Mouse (Mus musculus): Measurements from ENCODE around the gene Etl4.

Gene Etl4

DNA sequence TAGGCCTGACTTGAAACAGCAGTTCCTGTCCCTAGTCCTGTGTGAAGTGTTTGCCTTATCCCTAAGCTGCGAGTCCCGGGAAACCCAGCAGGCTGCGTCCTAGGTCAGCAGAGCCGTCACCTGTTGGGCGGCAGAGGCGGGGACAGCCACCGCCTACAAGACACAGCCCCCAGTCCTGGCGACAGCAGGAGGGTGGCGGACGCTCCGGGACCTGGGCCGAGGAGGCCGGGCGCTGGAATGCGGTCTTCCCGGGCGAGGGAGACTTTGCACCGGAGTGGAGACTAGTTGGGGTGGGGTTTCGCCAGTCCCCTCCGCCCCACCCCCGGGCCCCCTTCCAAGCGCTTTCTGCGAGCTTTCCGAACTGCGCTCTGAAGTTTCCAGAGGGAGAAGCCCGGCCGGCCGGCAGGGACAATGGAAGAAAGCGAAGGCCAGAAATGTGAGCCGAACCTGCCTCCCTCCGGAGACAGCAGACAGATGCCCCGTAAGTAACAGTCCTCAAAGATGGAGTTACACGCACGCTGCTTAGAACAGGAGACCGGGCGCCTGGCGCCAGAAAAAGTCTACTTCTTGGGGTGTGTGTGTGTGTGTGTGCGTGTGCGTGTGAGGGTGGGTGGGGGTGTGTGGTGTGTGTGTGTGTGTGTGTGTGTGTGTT, 610.0 kb downstream of the Etl4 start:
- no peak for DNase-seq (ENCODE audit: low read depth, low spot score)

DNA sequence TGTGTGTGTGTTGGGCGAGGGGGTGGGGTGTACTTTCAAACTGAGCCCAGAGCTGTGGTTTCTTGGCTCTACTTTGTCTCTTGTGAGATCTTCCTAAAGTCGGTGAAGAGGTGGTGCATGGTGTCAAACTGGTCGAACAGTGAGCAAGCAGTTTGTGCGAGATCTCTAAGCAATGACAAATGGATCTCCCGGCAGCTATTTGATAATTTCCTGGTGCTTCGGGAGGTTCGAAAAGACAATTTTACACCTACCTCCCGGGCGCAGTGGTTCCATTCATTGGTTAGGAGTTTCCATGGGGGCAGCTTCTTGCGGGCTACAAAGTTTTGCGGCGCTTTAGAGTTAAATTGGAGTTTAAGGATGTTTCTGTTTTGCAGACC, 610.5 kb downstream of the Etl4 start:
- DNase-seq (ENCODE audit: low read depth, low spot score): no peak

DNA sequence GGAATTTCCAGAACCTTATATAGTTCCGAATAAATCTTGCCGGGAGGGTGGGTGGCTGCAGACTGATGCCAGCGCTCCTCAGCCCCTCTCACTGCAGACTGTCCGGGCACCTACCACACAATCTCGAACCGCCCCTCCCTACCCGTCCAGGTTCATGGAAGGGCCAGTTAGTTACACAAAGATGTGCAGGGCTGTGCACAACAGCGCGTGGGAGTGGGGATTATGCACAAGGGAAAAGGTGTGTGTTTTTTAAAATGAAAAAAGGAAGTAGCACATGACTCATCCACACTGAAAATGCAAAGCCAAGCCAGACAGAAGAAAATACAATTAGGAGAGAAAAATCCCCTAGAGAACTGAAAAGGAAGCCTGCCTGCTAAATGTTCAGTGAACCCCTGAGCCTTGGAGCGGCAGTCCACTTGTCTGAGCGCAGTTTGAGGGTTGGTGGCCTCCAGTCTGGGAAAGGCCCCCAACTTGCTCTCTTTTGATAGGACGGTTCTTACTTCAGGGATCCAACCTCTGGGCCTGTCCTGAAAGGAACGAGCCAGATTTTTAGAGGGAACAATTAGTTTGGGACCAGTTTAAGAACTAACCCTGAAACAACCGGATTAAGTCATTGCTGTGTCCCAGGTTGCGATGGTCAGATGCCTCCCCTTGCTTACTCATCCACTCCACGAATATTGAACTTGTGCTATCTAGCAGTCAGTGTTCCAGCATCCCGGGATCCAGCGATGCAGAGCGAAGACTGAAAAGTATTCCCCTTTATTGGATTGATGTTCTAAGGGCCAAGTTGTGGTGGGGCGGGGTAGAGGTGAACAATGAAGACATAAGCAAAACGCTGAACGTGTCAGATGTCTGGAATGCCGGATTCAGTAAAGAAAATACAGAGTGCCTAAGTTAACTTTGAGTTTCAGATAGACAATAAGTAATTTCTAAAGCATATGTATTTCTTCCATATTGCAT, 611.3 kb downstream of the Etl4 start:
- DNase-seq (ENCODE audit: low read depth, low spot score): no peak

DNA sequence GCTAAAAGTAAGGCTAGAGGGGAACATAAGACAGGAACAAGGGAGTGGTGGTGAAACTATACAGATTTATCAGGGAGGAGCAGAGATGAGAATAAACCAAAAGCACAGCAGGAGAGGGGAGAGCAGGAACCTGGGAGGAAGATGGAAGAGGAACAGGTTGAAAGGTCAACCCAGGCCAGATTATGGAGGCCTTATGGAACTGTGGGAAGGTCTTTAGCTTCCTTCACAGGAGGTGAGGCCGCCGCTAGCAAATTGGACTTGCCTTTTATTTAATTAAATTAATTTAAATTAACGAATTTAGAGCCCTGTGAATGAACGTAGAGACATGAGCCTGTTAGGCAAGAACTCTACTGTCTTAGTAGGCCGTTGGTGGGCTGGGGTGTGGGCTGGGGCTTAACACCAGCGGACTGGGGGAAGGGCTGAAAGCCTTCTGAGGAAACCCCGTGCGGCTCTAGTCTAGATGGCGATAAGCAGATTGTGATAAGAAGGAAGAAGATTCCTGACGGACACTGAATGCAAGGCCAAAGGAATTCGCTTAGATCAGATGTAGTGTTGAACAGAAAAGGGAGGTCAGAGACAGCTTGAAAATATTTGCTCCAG, 612.2 kb downstream of the Etl4 start:
- DNase-seq (ENCODE audit: low read depth, low spot score): no peak

DNA sequence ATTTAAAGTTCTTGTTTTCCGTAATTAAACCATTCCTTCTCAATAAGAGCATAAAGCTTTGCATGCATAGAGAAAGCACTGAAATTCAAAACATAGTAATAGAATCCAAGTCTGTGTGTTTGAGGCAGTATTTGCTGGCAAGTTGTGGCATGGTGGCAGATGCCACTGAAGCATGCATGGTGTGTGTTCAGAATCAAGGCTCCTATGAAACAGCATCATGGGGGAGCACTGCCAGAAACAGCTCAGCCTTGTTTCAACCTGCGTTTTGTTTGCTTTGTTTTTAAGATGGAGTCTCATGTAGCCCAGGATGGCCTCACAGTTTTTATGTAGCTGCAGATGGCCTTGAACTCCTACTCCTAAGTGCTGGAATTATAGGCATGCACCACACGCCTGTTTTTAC, 614.1 kb downstream of the Etl4 start:
- no peak for DNase-seq (ENCODE audit: low read depth, low spot score)

DNA sequence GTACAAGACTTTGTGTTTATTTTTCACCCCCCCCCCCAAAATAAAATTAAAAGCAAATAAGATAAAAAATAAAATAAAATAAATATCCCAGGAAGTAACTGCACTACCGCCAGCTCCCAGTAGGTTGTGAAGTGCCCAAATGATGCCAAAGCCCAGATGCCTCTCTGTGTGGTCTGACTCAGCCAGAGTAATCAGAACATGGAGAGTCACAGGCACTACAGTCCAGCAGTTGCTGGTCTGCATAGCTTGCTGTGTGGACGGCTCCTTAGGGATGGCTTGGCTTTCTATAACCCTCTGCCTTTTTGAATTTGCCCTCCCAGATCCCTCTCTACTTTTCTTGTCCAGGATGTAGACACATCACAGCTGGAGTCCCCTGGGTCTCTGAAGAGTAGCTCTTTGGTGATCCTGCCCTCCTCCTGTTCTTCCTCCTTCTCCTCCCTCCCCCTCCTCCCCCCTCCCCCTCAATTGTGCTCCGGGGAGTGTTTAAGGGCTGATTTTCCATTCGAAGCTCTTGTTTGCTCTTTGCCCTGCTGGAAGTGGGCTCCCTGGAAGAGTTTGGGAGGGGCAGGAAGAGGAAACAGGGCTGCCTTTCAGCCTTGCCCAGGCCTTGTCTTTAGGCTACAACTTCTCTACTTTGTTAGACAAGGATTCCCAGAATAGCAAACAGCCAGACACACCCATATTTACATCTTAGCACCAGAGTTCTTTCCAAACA, 616.5 kb downstream of the Etl4 start:
- DNase-seq (ENCODE audit: low read depth, low spot score): no peak

DNA sequence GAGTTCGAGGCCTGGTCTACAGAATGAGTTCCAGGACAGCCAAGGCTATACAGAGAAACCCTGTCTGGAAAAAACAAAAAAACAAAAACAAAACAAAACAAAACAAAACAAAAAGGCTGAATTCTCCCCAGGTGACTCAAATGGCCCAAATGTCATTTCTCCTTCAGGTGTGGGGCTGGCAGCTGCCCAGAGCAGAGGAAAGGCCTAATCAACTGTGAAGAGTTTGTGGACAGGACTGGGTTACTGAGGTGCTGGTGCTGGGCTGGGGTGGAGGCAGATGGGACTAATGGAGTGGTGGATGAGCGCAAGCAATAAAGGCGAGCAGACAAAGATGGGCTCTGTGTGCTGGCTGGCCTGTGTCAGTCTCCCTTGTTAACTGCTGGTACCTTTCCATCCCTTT, 617.3 kb downstream of the Etl4 start:
- DNase-seq (ENCODE audit: low read depth, low spot score): no peak

DNA sequence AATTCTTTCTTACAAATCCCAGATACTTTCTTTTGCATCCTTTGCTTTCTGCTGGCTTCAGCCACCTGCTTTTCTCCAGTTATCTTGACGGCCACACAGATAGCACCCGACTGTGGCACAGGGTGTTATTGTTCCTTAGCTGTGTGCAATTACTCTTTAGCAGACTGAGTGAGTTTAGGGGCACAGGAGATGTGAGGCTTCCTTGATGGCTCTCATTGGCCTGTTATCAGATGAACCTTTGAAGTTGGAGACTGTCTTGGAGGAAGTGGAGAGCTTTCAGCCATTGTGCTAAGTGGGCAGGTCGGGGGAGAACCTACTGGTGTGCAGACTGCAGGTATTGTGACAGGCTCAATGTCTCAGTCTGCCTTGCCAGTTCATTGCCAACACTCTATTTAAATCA, 623.0 kb downstream of the Etl4 start:
- DNase-seq (ENCODE audit: low read depth, low spot score): no peak

DNA sequence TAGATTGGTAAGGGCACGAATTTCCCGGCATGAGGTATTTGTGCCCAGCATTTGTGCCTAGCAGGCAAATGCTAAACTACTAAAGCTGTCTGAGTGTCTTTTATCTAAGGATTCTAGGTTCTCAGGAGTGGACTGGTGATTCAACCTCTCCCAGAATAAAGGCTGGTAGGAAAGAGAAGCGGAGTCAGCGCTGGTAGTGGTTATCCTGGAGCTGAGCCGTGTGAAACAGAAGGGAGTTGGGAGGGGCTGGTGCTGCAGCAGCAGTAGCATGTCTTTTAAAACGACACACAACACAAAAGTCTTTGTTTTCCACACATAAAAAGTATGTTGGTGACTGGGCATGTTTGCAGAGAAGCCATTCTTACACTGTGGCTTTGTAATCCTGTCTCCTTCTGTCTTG, 628.2 kb downstream of the Etl4 start:
- no peak for DNase-seq (ENCODE audit: low read depth, low spot score)

DNA sequence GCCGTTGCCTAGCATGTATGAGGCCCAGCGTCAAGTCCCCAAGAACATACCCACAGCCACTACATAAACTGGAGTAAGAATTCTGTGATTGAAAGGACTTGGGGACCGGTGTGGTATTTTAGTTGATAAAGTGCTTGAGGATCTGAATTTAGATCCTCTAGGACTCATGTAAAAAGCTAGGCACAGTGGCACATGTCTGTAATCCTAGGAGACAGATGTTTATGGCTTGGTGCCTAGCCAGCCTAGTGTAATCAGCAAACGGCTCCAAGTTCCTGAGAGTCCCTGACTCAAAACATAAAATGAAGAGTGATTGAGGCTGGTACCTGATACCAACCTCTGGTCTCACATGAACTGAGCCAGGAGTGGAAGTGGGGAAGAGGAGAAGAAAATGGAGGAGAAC, 629.3 kb downstream of the Etl4 start:
- no peak for DNase-seq (ENCODE audit: low read depth, low spot score)

DNA sequence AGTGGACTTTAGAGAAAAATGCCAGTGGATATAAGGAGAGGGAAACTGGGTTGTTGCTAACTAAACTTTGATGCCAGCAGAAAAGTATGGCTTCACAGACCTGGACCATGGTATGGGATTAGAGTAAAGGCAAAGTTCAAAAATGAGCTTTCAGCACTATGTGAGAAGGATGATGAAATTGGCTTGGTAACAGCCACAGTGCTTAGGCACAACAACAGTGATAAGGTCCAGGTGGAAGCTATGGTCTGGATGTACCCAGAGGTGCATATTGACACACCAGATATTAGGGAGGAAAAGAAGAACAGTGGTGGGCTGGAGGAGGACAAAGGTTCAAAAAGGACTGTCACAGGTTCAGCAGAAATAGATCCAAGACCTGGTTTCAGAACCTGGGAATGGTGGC, 631.7 kb downstream of the Etl4 start:
- no peak for DNase-seq (ENCODE audit: low read depth, low spot score)

DNA sequence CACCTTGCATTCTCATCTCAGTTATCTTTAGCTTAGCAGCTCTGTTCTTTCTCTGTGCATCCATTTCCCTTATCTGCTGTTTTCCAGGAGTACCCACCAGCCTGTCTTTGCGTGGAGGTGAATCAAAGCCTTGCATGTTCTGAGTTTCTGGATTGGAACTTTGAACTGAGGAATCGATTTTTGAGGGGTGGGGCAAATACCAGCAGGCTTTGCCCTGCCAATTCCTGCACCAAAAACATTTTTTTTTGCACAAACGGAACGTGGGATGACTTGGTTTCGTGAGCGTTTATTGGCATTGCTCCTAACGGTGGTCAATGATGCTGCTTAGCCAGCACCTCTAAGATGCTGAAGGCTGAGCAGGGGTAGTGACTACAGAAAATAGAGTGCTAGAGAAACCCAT, 632.7 kb downstream of the Etl4 start:
- DNase-seq (ENCODE audit: low read depth, low spot score): no peak

DNA sequence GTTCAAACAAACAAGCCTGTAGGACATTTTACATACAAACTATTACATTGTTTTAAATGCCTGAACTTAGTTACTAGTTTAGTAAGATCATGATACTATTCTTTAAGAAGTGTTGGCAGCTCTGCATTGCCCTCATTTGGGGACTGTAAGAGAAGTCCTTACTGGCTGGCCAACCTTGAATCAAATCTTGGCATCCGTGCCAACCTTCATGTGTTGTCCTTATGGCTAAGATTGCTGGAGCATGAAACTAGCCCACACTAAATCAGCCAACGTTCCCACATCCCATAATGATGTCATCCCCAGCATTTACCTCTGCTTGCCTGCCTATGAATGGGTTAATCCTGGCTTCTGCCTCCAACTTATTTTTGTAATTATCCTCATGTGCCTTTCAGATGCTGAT, 636.0 kb downstream of the Etl4 start:
- DNase-seq (ENCODE audit: low read depth, low spot score): no peak

DNA sequence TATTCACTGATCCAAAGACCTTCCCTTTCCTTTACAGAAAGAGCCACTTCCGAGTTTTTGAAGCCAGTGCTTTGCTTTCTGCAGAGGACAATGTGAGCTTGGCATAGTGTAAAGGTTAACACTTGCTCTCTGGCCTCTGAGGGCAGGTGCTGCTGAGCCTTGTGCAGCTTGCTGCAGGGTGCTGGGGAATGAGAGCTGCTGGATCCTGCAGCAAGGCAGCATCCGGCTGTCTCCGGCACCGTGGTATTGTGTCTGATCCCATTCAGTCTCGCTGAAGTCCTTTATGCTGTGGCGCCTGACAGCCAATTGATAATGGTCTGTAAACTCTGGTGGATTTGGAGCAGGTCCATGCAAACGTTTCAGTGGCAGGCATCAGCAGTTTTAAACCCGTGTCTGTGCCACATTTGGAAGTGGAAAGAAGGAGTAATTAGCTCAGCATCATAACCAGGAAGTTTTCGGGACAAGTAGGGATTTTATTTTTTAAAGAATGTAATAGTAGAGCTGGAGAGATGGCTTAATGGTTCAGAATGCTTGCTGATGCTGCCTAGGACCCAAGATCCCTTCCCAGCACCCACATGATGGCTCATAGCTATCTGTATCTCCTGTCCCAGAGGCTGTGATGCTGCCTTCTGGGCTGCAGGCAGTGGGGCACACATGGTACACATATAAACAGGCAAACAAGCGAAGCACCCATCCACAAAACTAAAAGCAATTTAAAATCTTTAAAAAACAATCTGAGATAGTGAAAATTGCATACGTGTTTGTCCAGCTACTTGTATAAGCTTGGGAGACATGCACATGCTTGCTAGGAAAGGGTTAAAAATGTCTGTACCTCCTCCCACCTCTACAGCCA, 637.1 kb downstream of the Etl4 start:
- no peak for DNase-seq (ENCODE audit: low read depth, low spot score)

DNA sequence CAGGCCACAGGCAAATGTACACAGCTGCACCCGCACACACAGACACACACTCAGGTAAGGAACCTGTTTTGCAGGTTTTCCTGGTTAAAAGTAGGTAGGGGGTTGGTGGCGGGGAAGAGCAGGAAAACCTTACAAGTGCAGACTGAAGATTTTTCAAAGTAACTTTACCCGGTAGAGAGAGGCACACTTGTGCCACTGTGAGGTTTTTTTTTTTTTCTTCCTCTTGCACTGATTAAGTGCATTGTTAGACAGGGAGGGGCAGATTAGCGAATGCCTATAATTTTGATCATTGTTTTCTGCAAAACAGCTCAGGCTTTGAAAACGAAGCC, 637.7 kb downstream of the Etl4 start:
- no peak for DNase-seq (ENCODE audit: low read depth, low spot score)

DNA sequence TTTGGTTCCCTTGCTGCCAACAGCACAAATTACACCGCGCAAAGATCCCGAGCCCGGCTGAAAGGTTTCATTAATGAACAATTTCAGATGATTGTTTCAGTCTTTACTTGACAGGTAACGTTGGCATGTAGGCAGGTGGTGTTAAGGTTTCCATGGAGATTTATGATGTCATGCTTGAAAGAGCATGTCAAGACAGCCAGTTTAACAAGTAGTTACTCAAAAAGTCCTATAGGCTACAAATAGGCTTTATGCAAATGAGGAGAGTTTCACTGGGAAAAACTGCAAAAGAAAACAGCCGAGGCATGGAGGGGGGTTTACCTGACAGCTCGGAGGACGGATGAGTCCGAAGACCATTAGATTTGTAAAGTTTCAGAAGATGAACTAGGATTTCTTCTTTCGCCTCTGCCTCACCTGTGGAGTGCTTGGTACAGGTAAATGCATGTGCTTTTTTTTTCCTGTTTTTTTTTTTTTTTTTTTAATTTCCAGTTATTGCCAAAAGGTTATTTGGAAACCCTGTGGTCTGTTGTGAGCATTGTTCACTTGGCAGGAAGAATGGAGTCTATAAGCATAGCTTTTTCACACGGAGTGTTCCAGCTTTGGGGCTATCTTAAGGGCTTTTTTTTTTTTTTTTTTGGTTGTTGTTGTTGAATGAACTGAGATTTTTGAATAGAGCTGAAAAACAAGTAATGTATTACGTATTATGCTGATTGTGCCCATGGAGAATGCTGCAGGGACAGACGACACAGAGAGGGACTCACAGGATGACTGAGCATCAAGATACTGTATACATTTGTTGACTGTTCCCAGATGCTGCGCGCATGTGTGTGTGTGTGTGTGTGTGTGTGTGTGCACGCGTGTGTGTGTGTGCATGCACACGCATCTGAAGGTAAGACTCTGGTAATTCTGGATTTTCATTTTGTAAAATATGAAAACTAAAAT, 638.4 kb downstream of the Etl4 start:
- no peak for DNase-seq (ENCODE audit: low read depth, low spot score)

DNA sequence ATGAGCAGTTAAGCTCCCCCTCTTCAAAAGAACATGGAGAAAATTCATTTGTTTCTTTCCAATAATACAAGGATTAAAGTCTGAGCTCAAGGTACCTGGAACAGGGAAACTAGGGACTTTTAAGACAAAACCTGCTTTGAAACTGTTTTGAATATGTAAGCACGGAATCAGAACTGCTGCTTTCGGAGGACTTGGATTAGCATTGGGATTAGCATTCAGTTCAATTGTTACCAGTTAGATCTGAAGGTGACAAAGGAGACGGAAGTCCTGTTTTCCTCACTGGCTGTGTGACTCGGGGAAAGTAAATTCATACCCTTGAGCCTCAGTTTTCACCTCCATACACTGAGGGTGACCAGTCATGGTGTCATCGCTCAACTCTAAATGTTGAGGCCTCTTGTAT, 639.5 kb downstream of the Etl4 start:
- no peak for DNase-seq (ENCODE audit: low read depth, low spot score)

DNA sequence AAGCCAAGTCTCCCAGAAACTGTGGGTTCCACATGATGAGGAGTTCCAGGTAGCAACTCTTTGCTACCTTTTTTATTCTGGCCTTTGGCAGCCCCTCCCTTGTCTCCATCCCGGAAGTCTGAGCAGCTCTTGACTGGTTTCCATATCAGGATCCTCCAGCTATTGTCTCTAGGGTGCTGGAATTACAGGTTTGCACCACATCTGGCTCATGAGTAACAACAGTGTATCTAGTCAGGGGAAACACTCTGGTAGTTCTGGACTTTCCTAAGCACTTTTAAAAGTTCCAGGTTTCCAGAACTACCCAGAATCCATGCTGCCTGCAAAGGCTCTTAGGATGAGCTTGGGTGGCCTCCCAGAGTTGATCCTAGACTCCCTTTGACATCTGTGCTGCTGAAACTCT, 640.4 kb downstream of the Etl4 start:
- DNase-seq (ENCODE audit: low read depth, low spot score): no peak

DNA sequence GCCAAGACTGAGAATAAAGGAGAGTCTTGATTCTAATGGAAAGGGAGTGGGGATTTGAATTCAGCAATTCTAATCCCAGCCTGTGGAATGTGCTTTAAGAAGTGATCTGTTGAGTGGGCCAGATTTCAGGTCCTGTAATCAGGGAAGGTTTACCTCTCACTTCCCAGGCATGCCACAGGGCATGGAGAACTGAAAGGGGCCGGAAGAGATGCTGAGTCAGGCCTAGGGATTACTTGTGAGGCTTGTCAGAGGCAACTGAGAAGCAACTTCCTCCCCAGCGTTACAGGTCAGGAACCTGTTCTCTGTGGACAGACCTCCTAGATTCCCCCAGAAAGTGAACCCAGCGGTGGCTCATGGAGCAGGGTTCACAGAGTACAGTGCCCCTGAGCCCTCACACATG, 646.1 kb downstream of the Etl4 start:
- DNase-seq (ENCODE audit: low read depth, low spot score): no peak

DNA sequence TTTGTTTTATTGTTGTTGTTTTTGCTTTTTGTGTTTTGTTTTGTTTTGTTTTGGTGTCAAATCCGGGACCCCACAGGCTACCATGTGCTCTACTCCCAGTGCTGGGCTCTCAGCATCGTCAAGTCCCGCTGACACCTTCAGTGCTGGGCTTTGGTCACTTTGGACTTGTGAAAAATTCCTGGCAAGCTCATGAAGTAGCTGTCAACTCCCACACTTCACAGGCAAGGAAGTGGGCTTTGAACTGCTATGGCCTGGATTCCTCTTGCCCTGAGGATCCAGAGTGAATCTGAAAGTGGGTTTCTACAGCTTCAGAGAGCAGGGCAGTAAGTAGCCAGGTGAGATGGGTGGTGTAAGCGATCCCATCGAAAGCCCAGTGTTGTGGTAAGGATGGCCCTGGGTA, 649.5 kb downstream of the Etl4 start:
- no peak for DNase-seq (ENCODE audit: low read depth, low spot score)

All from c-Kit-negative CD71-positive TER-119-positive erythroid progenitor cells, embryonic 14.5 days (primary cell).